Mouse (Mus musculus): ENCODE measurements around the gene Shisa3.

DNA sequence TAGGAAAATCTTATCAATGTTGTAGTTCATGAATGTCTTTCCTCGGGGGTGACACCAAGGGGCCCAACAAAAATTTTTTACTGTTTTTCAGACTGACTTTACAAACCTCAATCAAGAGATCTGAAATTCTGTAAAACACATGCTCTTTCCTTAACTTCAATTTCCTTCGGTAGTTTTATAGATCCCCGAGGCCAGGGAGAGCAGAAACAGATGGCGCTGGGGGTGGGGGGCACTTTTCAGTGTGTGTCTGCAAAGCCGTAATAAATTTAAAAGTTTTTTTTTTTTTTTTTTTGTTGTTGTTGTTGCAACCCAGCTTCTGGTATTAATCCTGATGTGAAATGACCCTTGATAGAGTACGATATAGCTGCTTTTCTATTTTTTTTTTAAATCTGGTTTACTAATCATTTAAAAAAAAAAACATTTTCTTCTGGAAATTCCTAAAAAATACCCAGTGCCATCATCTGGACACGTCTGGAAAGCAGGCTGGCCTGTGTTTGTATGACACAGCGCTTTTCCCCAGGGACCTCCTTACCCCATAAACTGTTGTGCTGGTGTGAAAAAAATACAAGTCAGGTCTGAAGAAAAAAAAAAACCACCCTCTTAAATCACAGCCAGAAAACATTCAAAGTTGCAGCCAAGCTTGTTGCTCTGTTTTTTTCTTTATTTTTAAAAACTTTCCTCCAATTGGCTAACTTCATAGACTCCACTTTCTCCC lies 33.9 kb downstream of the Shisa3 start:
- no peak for TF ChIP-seq POLR2A (IDR thresholded peaks at IDR 0.05; ENCODE audit: extremely low read depth, insufficient read depth, low read length)
- TF ChIP-seq CTCF (IDR thresholded peaks at IDR 0.05; ENCODE audit: low read depth, low read length): no peak
